ENCODE assay signal across 10 mouse cellular contexts in the genomic region with DNA sequence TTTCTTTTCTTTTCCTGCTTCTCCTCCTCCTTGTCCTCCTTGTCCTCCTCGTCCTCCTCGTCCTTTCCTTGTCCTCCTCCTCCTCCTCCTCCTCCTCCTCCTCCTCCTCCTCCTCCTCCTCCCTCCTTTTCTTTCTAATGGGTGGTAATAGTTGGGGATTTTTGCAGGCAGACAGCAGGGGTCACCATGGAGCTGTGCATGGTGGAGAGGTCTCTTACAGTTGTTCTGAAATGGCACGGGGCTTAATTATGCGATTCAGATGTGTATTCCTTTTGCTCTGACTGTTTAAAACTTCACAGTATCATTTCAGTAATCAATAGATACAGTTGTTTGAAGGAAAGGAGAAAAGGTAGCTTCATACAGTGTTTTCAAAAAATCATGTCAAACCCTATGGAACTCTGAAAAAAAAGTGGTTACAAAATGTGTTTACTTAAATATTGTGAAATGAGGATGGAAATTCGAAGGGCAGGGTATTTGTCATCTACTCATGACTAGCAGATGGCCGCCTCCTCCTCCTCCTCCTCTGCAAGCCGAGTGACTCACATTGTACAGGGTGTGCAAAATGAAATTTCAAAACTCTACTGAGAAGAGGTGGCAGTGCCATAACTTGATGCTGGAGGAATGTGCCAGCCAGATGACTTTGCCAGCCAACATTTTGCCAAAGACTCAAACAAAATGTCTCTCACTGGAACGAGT.
DNase-seq lines count a peak whose midpoint lies in the region; TF ChIP-seq lines count a peak whose summit lies in the region.
"Had no signal": no experiment of that assay in that cellular context is flagged by ENCODE, and none has a peak within 500 bp of the region (broad histone marks: within the 10 kb centered on the region; RNA-seq: fewer than 3 reads in every experiment).

No protein-coding gene starts in this region.

- no peak for TF ChIP-seq POLR2A in bone marrow, adult 2 months (IDR thresholded peaks at IDR 0.05; ENCODE audit: borderline replicate concordance, control insufficient read depth, low read depth, low read length)
- TF ChIP-seq POLR2A in myocyte (IDR thresholded peaks at IDR 0.05; ENCODE audit: insufficient read length, low read depth) = no peak
- TF ChIP-seq POLR2A in thymus, adult 2 months (IDR thresholded peaks at IDR 0.05; ENCODE audit: control insufficient read depth, extremely low read depth, insufficient read depth, low read length, poor library complexity) = no peak

- H3K4me1 ChIP-seq in bone marrow, adult 2 months (ENCODE audit: control insufficient read depth, insufficient read depth, low read length) = no peaks in the 10 kb centered on the region
- no peaks in the 10 kb centered on the region for H3K4me1 ChIP-seq in thymus, adult 2 months (replicated peaks; ENCODE audit: control insufficient read depth, insufficient read depth, low read length)

- no peak overlapping the region for H3ac ChIP-seq in myocyte (ENCODE audit: control insufficient read depth, insufficient read length)

- WGBS in bone marrow, adult 2 months = 20% methylated on average over 8 of the region's 8 CpGs
- WGBS in thymus, adult 2 months = 32% methylated on average over 8 of the region's 8 CpGs

- H3K4me2 ChIP-seq in myocyte (ENCODE audit: low read depth) = peak overlapping the region; percentile 42

- no peak overlapping the region for H3K27ac ChIP-seq in bone marrow, adult 2 months (ENCODE audit: control insufficient read depth, insufficient read depth, low read depth, low read length, poor library complexity)
- H3K27ac ChIP-seq in layer of hippocampus, adult 2 months = peak overlapping the region; percentile 81
- no peak overlapping the region for H3K27ac ChIP-seq in thymus, adult 2 months (ENCODE audit: control insufficient read depth, insufficient read depth, low read length)

- H3K36me3 ChIP-seq in myocyte (ENCODE audit: control insufficient read depth, insufficient read depth) = no peaks in the 10 kb centered on the region
- no peaks in the 10 kb centered on the region for H3K36me3 ChIP-seq in thymus, adult 2 months (ENCODE audit: control insufficient read depth, insufficient read depth, low read length)
- H3K36me3 ChIP-seq: G1E had no signal

- H3K27me3 ChIP-seq in myocyte (ENCODE audit: control insufficient read depth, insufficient read depth, insufficient read length) = no peaks in the 10 kb centered on the region
- no peaks in the 10 kb centered on the region for H3K27me3 ChIP-seq in thymus, adult 2 months (ENCODE audit: control insufficient read depth, insufficient read depth, low read length)
- H3K27me3 ChIP-seq: megakaryocyte, embryonic 14.5 days had no signal

- H3K79me2 ChIP-seq in myocyte (ENCODE audit: control insufficient read depth, insufficient read depth) = no peaks in the 10 kb centered on the region

- DNase-seq in gastrocnemius, adult 18-20 months (ENCODE audit: low spot score) = peak; percentile 2
- DNase-seq in gastrocnemius, postnatal 4 days (ENCODE audit: low spot score in 2 of 2) = no peak
- DNase-seq in 3T3-L1 (ENCODE audit: low read depth, low spot score) = peak; percentile 88
- DNase-seq in layer of hippocampus, adult 2 months (ENCODE audit: low spot score in 2 of 2) = peak; percentile 49 to 77
- DNase-seq in natural killer cell, adult 2 months (ENCODE audit: low spot score in 2 of 2) = no peak
- no peak for DNase-seq in thymus, adult 2 months

- no peak overlapping the region for H3K4me3 ChIP-seq in bone marrow, adult 2 months (replicated peaks; ENCODE audit: control insufficient read depth, low read depth, low read length)
- H3K4me3 ChIP-seq in layer of hippocampus, adult 2 months = no peak overlapping the region
- H3K4me3 ChIP-seq in myocyte = no peak overlapping the region
- H3K4me3 ChIP-seq in thymus, adult 2 months (ENCODE audit: control insufficient read depth, insufficient read depth, low read length) = no peak overlapping the region
- H3K4me3 ChIP-seq: megakaryocyte, embryonic 14.5 days had no signal

- peak; percentile 25; the same call in 1 of the 2 replicates for TF ChIP-seq CTCF in bone marrow, adult 2 months (IDR thresholded peaks at IDR 0.05; ENCODE audit: control insufficient read depth, insufficient read depth, low read length)
- peak; percentile 57 for TF ChIP-seq CTCF in layer of hippocampus, adult 2 months (conservative IDR thresholded peaks at IDR 0.05)
- no peak for TF ChIP-seq CTCF in thymus, adult 2 months (IDR thresholded peaks at IDR 0.05; ENCODE audit: borderline replicate concordance, control insufficient read depth, extremely low read depth, insufficient read depth, low read length, poor library complexity)

TF ChIP-seq in myocyte, 11 proteins besides CTCF, POLR2A, EP300 and RAD21:
- no peak for TF ChIP-seq MYOG (IDR thresholded peaks at IDR 0.05; ENCODE audit: control insufficient read depth in 1 of 3, insufficient read depth in 1 of 3, insufficient read length in 2 of 3, low read depth in 2 of 3)
- TF ChIP-seq CEBPB (IDR thresholded peaks at IDR 0.05; ENCODE audit: insufficient read depth, poor library complexity, severe bottlenecking) = 0 out of 2 replicates have a peak, but pooled peaks have one; percentile 68
- no peak for TF ChIP-seq SRF (IDR thresholded peaks at IDR 0.05; ENCODE audit: control insufficient read depth, insufficient read length, low read depth)
- TF ChIP-seq E2F4 (IDR thresholded peaks at IDR 0.05; ENCODE audit: insufficient read depth) = no peak

Comparison
In these comparisons a context has a peak if more than half of its experiments do, and no peak if none do; other contexts are left out.
1. DNase-seq: peak in gastrocnemius, adult 18-20 months (single experiment), 3T3-L1 (single experiment) and layer of hippocampus, adult 2 months (2 of 2); none in gastrocnemius, postnatal 4 days (0 of 2), natural killer cell, adult 2 months (0 of 2) and thymus, adult 2 months (single experiment).